Mouse (Mus musculus) frontal cortex, adult 2 months (tissue): ENCODE measurements around the gene Synpo2l. TPM values are rescaled to one million over a fixed set of nuclear protein-coding genes. Genes with fewer than 3 reads are reported as not detected.

ENCODE experiments used
- DNase-seq, 2 experiments: peaks; one replicate each; pipeline ENCODE4 v3.0.0; 2022; ENCODE audit warnings: low spot score in 1 of 2; ENCODE audit errors: extremely low spot score in 1 of 2
- polyA plus RNA-seq: library from polyadenylated mRNA; depleted of rRNA; stranded (reverse); fragments of >200 nt; gene quantifications from 2 replicates; pipeline ENCODE4 v1.2.3, GENCODE M21; 2012

Gene Synpo2l
- polyA plus RNA-seq, 1 experiment, result 0.40 TPM

DNA sequence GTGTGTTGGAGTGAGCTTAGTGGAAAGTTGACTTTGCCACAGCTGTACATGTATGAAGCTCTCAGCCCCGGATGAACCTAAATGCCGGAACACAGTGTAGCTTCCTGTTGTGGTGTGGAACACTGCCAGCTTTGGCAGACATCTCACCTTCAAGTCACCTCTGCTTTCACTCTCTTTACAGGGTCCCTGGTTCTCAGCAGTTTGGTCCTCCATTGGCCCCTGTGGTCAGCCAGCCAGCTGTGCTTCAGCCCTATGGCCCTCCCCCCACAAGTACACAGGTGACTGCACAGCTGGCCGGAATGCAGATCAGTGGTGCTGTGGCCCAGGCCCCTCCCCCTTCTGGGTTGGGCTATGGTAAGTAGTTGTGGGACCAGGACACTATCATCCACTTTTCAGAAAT lies 14.3 kb upstream of the Synpo2l start:
- DNase-seq, result no peak

GRCm38 (mm10) chr14:20681742-20682141 lies 13.6 kb upstream of the Synpo2l start:
- DNase-seq, result no peak

DNA sequence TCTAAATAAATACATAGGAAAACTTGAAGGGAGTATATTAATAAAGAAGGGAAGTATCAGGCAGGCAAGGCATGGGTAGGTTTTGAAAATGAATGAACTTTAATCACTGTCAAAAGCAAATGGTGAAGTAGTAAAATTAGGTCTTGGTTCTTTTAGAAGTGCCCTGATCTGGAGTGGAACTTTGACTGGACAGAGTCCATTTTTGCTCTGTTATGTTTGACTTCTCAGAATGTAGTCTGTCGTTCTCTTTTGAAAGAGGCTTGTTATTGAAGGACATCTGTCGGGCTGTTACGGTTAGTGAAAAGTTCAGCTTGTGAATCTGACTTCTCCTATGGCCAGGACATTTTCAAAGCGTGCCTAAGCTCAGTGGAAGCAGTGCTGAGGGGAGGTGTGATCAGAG lies 9.8 kb upstream of the Synpo2l start:
- no peak for DNase-seq

- DNase-seq, result peak; percentile 91 to 98
These were observed 6.1 kb upstream of the Synpo2l start, which contains the start of gene Sec24c for GRCm38 (mm10) chr14:20674064-20674833. Gene Sec24c, plus strand, starts transcription at chr14:20674308.

DNA sequence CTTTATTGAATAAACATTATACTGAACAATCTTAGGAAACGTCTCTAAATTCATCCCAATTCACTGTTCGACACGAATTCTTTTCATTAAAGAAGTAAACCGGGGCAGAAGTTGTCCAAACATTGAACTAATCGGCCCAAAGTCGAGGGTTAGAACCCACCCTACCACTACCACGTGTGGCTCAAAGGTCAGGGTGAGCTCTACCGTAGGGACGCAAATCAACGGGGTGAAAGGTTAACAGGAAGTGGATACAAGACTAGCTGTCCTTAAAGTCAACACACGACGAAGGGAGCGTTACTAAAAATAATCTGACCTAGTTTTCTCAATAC lies 5.5 kb upstream of the Synpo2l start:
- no peak for DNase-seq

GRCm38 (mm10) chr14:20672990-20673389 lies 4.8 kb upstream of the Synpo2l start:
- DNase-seq, result peak in 1 of 2 experiments; percentile 39

GRCm38 (mm10) chr14:20667469-20667868 lies 685 bp downstream of the Synpo2l start:
- no peak for DNase-seq

- no peak for DNase-seq
These were observed 3.7 kb downstream of the Synpo2l start for GRCm38 (mm10) chr14:20664436-20664835.

- DNase-seq, result no peak
These were observed 4.6 kb downstream of the Synpo2l start for GRCm38 (mm10) chr14:20663601-20664000.

DNA sequence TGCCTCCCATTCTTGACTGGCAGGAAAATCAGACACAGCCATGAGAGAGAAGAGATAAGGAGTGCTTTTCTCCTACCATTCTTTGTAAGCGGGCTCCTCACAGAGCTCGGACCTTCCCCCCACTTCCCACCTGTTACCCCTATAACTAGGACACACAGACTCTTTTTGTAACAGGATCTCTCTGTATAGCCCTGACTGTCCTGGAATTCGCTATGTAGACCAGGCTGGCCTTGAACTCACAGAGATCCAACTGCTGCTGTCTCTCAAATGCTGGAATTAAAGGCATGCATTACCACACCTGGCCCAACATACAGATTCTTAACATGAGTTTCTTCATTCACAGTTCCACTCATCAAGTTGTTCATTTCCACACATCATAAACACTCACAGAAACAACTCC lies 5.4 kb downstream of the Synpo2l start:
- DNase-seq, result no peak

DNA sequence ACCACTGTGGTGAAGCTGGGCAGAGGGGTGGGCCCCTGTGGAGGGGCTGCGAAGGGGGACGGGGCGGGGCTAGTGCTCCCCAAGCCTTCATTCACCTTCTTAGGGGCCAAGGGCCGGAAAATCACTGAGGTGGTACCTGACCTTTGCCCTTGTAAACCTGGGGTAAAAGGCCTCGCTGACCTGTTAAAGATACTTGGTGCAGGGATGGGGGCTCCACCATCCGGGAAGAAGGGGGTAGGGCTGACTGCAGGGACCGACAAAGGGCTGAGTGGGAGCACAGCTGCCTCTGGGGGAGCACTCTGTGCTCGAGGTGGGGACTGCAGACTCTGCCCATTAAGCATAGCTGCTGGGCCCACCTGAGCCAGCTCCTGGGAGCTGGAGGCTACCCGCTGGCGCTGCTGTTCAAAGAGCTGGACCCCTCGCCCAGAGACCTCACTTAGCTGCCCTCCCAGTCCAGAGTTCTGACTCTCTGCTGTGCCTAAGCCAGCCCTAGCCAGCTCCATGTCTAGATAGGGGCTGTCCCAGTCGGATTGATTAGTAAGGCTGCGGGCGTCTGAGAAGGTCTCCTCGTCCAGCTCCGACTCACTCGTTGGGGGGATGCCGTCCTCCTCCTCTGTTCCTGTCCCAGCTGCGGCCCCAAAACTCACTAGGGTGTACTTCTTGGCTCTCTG lies 6.4 kb downstream of the Synpo2l start:
- DNase-seq, result no peak

- peak; percentile 93 to 99 for DNase-seq
These were observed 7.1 kb downstream of the Synpo2l start for GRCm38 (mm10) chr14:20660827-20661660.

DNA sequence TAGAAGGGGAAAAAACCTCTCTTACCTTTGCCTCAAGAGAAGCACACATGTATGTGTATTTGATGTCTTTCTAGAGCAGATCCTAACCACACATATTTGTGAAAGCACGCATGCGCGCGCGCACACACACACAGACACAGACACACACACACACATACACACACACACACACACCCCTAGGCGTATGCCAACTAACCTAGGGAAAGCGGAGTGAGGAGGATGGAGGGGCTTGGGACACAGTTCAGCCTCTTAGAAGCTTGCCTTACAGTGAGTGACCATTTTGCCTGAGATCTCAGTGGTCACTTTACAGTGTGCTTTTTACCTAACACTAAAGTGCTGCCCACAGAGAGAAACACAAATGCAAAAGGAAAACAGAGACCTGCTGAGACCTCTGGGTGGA lies 8.5 kb downstream of the Synpo2l start:
- DNase-seq, result no peak

- DNase-seq, result no peak
These were observed 9.3 kb downstream of the Synpo2l start for GRCm38 (mm10) chr14:20658902-20659301.

DNA sequence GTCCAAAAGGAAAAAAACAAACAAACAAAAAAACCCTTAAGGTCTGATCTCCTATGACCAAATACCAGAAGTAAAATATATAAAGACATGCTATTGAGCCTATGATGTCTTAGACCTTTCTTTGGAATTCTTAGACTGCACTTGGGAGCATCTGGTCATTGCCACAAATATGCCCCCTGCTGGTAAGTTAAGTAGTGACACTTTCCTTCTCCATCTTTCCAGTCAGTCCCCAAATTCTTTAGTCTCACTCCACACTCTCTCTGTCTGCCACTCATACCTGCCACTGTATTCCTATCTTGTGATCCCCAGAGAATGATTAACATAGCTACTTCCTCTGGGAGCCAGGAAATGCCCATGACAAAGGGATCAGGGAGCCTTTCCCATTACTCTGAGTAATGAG lies 9.8 kb downstream of the Synpo2l start:
- DNase-seq, result peak in 1 of 2 experiments; percentile 86

- DNase-seq, result no peak
These were observed 11.8 kb downstream of the Synpo2l start, which contains the start of gene Myoz1 for GRCm38 (mm10) chr14:20656361-20656760. Gene Myoz1, minus strand, starts transcription at chr14:20656540.

GRCm38 (mm10) chr14:20655731-20656130 lies 12.4 kb downstream of the Synpo2l start:
- DNase-seq, result no peak

DNA sequence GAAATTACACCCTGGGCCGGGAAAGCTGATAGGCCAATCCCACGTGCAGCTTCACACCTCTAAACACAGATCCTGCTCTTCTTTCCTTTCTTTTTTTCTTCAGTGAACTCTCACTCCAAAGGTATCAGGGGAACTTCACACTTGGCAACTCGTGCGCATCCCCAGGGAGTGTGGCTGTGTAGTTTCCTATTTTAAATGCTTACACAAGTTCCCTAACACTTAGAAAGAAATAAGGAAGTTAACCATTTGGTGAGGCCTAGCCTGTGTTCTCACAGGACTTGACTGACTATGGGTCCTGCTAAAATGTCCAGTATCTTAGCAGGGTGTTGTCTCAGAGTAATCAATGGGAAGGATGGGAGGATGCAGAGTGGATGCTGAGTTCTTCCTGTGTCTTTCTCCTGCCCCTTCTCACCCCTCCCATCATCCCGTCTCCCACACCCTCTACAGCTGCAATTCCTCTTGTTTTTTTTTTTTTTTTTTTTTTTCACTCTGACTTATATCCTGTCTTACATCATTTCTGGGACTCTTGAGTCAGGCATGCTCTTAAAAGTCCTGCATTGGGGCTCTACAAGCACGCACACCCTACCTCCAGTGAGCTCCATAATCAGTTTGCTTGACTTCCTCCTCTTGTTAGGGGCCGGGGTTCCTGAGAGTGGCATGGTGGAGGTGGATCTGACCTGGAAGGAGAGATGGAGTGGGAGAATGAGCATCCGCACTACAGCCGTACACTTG lies 13.3 kb downstream of the Synpo2l start:
- no peak for DNase-seq

DNA sequence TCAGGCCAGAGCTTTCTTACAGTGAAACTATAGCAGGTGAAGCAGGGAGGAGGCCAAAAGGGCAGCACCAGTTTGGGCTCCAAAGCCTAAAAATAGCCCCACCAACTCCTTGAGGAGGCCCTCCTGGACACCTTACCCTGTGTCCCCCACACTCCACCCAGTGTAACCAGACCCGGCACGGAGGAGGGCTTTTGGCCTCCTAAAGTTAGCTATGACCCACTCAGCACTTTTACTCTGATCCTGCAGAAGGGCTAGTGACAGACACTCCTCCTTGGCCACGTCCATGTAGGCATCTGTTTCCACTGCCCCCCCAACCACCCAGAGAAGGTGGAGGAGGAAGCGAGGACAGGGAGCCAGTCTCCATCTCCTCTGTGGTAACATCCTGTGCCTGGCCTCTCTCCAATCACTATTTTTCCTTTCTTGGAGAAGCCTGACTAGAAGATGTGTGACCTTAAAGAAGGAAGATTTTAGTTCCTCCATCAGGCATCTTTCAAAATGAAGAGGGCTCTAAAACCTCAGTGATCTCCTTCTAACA lies 16.4 kb downstream of the Synpo2l start:
- DNase-seq, result no peak

DNA sequence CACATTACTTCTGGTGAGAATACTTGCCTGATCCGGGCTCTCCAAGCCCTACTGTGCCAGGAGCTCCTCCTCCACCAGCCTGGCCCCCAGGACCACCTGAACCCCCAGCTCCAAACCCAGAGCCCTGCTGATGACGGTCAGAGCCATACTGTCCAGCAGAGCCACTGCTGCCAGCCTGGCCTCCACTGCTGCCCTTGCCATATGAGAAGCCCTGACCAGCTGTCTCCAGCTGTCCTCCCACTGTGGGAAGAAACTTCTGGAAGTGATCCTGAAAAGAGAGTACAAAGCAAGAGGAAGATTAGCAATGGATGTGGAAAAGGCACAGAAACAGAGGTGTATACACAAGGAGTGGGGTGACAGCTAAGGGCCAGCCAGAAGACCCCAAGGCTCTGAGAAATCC lies 17.2 kb downstream of the Synpo2l start:
- DNase-seq, result no peak
